Mouse (Mus musculus) left cerebral cortex, adult 8-10 months (tissue): ENCODE results near the gene Rgs14. TPM values are rescaled to one million over a fixed set of nuclear protein-coding genes. Genes with fewer than 3 reads are reported as not detected.

Source experiments
- DNase-seq, 2 experiments: peaks; one replicate each; pipeline ENCODE4 v3.0.0; 2022; ENCODE audit warnings: low spot score in 2 of 2
- total RNA-seq, 4 experiments: library from RNA; stranded (reverse); gene quantifications; 2 replicates each; pipeline ENCODE4 v1.2.4; 2022

Gene Rgs14
- total RNA-seq, 4 experiments from 2014 or later: 54.2 to 59.0 (median 55.0) TPM

GRCm38 (mm10) chr13:55344286-55344685, 25.2 kb upstream of the Rgs14 start:
- DNase-seq: no peak

GRCm38 (mm10) chr13:55346745-55347144, 22.8 kb upstream of the Rgs14 start:
- no peak for DNase-seq

GRCm38 (mm10) chr13:55361145-55361544, 8.4 kb upstream of the Rgs14 start:
- DNase-seq: no peak

DNA sequence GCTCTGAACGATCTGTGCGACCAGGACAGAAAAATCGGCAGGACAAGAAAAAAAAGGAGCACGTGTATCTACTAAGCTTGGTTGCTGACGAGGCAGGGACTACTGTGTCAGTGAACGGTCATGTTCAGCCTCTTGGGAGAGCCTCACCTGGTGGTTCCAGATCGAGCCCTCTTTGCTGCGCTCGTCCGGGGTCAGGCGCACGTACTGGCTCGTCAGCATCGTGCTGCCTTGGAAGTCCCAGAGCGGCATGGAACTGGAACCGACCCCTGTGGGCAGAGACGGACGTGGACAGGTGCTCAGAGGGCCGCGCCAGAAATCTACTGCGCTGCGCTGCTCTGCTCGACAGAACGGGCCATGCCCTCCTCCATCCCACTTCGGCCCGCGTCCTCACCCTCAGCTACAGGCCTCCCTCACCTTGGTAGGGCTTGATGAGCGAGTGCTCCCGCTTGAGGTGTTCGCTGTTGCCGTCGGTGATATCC, 7.5 kb upstream of the Rgs14 start:
- DNase-seq: no peak

DNA sequence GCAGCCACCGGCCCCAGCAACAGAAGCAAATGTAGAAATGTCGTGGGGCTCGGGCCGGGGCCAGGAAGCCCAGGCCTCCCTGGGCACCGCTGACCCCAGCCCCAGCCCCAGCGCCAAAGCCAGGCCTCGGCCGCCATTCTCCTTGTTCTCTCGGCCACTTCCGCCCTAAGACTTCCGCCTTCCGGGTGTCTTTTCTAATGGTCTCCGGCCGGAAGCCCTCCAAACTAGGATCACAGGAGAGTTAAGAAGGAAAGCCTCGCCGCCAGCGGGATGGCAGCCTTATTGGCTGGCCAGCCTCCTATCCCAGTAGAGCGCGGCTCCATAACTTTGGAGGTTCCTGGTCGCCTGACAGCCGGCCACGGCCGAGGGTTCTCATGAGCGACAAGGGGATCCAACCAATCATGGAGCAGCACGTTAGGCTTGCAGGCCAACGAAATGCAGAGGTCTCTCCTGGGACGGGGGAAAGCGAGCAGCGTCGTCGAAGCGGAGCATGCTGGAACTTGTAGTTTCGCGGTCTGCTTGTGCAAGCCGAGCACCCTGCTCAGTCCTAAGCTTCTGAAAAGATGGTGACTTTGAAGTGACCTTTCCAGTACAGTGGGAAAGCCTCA, 7.0 kb upstream of the Rgs14 start, which contains the start of gene Lman2:
Lman2 (minus strand) TSS at position 331 of the 608 bp plus-strand sequence.
- peak; percentile 93 to 99 for DNase-seq

DNA sequence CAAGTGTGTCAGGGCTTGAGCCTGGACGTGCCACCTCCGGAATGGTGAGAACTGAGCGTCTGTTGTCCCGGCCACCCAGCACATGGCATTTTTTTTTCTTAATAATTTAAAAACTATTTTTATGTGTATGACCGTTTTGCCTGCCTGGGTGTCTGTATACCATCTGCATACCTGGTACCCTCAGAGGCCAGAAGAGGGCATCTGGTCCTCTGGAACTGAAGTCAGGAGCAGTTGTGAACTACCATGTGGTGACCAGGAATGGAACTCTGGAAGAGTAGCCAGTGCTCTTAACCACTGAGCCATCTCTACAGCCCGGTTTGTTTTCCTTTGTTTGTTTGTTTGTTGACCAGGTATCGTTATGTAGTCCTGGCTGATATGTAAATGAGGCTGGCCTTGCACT, 1.1 kb upstream of the Rgs14 start:
- no peak for DNase-seq

GRCm38 (mm10) chr13:55370234-55370633, 702 bp downstream of the Rgs14 start:
- DNase-seq: no peak

GRCm38 (mm10) chr13:55371007-55371681, 1.6 kb downstream of the Rgs14 start:
- DNase-seq: peak in 1 of 2 experiments; percentile 68

GRCm38 (mm10) chr13:55371740-55372139, 2.2 kb downstream of the Rgs14 start:
- DNase-seq: no peak

GRCm38 (mm10) chr13:55374206-55374924, 4.8 kb downstream of the Rgs14 start:
- no peak for DNase-seq

DNA sequence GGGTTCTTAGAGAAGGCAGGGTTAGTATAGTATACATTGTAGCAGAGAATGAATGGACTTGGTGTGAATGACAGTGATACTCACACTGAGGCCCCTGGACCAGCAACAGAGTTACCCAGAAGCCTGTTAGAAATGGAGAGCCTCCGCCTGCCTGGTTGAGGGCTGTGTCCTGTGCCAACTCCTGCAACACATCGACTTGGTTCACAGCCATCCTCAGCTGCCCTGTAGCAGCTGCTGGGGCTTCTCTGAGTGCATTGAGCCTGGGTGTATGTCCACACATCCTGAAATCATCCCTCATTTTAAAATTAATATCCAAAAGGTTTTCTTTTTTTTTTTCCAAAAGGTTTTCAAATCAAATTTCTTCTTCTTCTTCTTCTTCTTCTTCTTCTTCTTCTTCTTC, 6.3 kb downstream of the Rgs14 start:
- no peak for DNase-seq

GRCm38 (mm10) chr13:55378907-55379580, 9.5 kb downstream of the Rgs14 start:
- no peak for DNase-seq

DNA sequence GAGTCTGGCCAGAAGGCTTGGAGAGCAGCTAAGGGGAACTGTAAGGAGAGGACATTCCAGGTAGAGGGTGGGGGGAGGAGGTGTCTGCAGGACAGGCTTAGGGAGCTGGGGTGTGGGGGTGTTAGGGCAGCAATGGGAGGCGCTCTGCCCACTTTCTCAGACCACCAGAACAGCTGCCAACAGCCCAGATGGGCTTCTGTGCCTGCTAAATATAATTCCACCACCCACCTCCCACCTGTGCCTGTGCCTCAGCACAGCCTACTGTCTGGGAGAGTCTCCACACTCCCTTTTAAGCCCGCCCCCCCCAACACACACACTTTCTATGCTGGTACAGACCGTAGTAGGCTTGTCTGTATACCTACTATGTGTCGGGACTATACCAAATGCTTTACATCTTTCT, 12.3 kb downstream of the Rgs14 start:
- DNase-seq: peak in 1 of 2 experiments; percentile 93

DNA sequence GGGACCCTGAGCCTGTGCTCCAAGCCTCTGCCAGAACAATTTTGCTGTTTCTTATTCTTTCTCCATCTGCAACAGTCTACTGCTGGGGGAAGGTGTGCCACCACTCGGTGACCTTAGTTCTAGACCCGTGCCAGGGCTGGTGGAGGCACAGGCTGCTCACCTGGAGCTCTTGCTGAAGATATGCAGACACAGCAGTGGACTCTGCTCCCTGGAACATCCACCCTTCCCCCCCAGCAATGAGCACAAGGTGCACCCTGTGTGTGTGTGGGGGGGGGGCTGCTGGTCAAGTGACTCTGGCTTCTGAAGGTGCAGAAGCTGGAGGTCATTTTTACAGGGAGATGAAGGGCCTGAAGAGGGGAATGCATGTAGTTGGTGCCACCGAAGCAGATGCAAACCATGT, 21.1 kb downstream of the Rgs14 start:
- no peak for DNase-seq

GRCm38 (mm10) chr13:55391626-55392029, 22.1 kb downstream of the Rgs14 start:
- DNase-seq: no peak

DNA sequence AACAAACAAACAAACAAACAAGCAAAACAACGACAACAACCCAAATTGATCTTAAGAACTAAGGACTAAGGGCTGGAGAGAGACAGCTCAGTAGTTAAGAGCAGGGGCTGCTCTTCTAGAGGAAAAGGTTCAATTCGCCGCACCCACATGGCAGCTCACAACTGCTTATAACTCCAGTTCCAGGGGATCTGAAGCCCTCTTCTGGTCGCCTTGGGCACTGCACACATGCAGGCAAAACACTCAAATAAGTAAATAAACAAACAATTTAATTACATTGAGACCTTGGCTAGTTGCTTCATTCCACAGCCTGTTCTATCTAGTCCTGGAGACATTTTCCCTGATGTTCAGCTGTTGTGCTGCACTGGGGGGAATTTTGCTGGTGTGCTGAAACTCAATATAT, 23.4 kb downstream of the Rgs14 start:
- no peak for DNase-seq

GRCm38 (mm10) chr13:55398088-55398487, 28.6 kb downstream of the Rgs14 start, which contains the start of gene Slc34a1:
Gene Slc34a1 (plus strand): TSS chr13:55398187.
- no peak for DNase-seq

DNA sequence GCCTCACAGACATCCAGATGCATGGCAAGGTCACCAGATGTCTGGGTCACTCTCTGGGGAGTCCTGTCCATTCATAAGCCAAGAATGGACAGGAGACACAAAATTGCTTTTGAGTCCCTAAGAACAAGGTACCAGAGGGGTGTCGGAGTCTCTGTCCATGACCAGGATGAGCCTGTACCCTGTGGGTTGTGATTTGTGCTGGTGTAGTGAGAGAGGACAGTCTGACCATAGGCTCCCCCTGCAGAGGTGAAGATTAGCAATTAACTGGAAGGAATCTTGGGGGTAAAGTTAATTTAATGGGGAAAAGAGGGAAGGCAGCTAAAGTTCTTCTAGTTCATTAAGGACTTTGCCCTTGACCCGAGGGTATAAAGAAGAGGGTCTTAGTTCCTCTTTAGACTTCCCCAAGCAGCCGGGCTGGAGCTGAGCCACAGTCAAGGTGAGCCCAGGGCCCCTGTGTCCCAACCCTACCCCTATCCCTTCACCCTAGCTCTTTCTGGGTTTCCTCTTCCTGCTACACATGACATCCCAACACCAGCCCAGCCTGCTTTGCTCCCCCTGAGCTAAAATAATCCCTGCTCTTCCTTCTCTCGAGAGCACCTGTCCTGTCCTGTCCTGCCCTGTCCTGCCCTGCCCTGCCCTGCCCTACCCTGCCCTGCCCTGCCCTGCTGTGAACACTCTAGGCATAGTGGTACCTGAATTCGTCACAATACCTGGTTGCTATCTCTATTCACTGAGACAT, 29.9 kb downstream of the Rgs14 start:
- no peak for DNase-seq

- no peak for DNase-seq
Measured at GRCm38 (mm10) chr13:55400039-55400346, 30.5 kb downstream of the Rgs14 start.

DNA sequence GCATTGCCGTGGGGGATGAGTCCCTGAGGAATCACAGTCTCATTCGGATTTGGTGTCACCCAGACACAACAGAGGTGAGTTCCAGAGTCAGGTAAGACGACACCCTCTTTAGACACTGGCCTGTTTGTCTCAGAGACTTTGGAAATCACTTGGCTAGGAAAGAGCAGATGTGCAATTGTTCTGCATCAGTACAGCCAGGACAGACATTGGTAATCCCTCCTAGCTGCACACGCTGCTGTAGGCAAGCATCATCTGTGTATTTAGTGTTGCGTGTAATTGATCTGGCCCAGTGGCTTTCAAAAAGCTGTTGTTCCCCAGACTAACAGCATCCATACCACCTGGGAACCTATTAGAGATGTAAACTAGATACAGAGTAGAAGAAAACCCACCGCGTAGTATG, 33.7 kb downstream of the Rgs14 start:
- no peak for DNase-seq
